Mouse (Mus musculus) MEL-GATA-1-ER (cell line): ENCODE measurements around the gene Cgrrf1.
"Not testable (repeated sequence)": the region's sequence is repeated elsewhere in the genome, so short reads cannot be mapped to it uniquely, and the experiment has no call there.

ENCODE experiments used
- DNase-seq: peaks from one replicate; pipeline ENCODE4 v3.0.0-alpha.2; 2012; ENCODE audit warnings: low read depth; ENCODE audit errors: extremely low read depth

Gene Cgrrf1

GRCm38 (mm10) chr14:46831837-46832333 is at the start of gene Cgrrf1:
Gene Cgrrf1 (plus strand): TSS chr14:46832125.
- DNase-seq, result peak; percentile 92

- no peak for DNase-seq
These were observed 49.6 kb upstream of the Cgrrf1 start for GRCm38 (mm10) chr14:46782187-46782828.

GRCm38 (mm10) chr14:46783327-46783926 is 48.5 kb upstream of the Cgrrf1 start:
- no peak for DNase-seq

- DNase-seq, result no peak
These were observed 46.7 kb upstream of the Cgrrf1 start for GRCm38 (mm10) chr14:46785247-46785646.

- no peak for DNase-seq
These were observed 44.5 kb upstream of the Cgrrf1 start for GRCm38 (mm10) chr14:46787454-46787786.

- DNase-seq, result peak; percentile 67
These were observed 44.0 kb upstream of the Cgrrf1 start, which contains the start of gene Cnih1 for GRCm38 (mm10) chr14:46787787-46788504. Gene Cnih1 (minus strand): TSS chr14:46788411.

GRCm38 (mm10) chr14:46788505-46788901 is 43.4 kb upstream of the Cgrrf1 start:
- DNase-seq, result no peak

- DNase-seq, result peak; percentile 52
These were observed 41.6 kb upstream of the Cgrrf1 start for GRCm38 (mm10) chr14:46790303-46790702.

GRCm38 (mm10) chr14:46790723-46791122 is 41.2 kb upstream of the Cgrrf1 start:
- no peak for DNase-seq

GRCm38 (mm10) chr14:46794157-46794556 is 37.8 kb upstream of the Cgrrf1 start:
- DNase-seq, result no peak

- DNase-seq, result peak; percentile 65
These were observed 31.1 kb upstream of the Cgrrf1 start for GRCm38 (mm10) chr14:46800684-46801345.

GRCm38 (mm10) chr14:46803259-46803658 is 28.7 kb upstream of the Cgrrf1 start:
- DNase-seq, result no peak

- no peak for DNase-seq
These were observed 28.1 kb upstream of the Cgrrf1 start for GRCm38 (mm10) chr14:46803791-46804190.

GRCm38 (mm10) chr14:46806186-46806585 is 25.7 kb upstream of the Cgrrf1 start:
- DNase-seq, result no peak

GRCm38 (mm10) chr14:46807927-46808326 is 24.0 kb upstream of the Cgrrf1 start:
- no peak for DNase-seq

GRCm38 (mm10) chr14:46815640-46816039 is 16.3 kb upstream of the Cgrrf1 start:
- no peak for DNase-seq

GRCm38 (mm10) chr14:46816916-46817622 is 14.9 kb upstream of the Cgrrf1 start:
- no peak for DNase-seq

- DNase-seq, result no peak
These were observed 13.2 kb upstream of the Cgrrf1 start for GRCm38 (mm10) chr14:46818743-46819142.

- not testable (repeated sequence) for DNase-seq
These were observed 12.0 kb upstream of the Cgrrf1 start for GRCm38 (mm10) chr14:46819961-46820360.

GRCm38 (mm10) chr14:46821271-46821872 is 10.6 kb upstream of the Cgrrf1 start:
- no peak for DNase-seq
